Mouse (Mus musculus): Measurements from ENCODE around the gene Wnt6.

The Wnt6 gene

DNA sequence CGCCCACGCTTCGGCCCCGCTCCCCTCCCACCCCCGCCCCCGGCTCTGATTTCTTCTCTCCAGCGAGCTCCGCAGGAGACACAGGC is at the start of gene Wnt6:
Wnt6 (plus strand) TSS at position 48 of the 86 bp plus-strand sequence.
- DNase-seq (ENCODE audit: low spot score in 2 of 2): no peak

- DNase-seq (ENCODE audit: low spot score in 2 of 2): no peak
These were observed 47.9 kb upstream of the Wnt6 start for GRCm38 (mm10) chr1:74723748-74724147.

- DNase-seq (ENCODE audit: low spot score in 2 of 2): no peak
These were observed 45.6 kb upstream of the Wnt6 start for GRCm38 (mm10) chr1:74726114-74726513.

GRCm38 (mm10) chr1:74726674-74727073 is 45.0 kb upstream of the Wnt6 start:
- peak in 1 of 2 experiments; percentile 34 for DNase-seq (ENCODE audit: low spot score in 2 of 2)

DNA sequence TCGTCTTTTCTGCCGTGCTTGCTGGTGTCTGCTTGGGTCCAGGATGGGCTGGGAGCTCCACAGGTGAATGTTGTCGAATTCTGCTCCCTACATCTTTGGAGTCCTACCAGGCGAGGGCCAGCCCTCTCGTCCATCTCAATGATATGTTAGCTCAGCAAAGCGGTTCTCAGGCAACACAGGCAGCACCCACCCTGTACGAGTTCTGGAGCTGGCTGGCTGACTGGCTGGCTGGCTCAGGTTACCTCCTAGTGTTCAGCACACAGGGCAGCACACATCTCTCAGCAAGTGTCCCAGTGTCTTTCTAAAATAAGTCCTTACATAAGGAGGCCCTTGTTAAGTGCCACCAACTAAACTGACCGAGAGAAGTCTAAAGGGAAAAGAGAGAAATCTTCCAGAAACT is 43.2 kb upstream of the Wnt6 start:
- no peak for DNase-seq (ENCODE audit: low spot score in 2 of 2)

- DNase-seq (ENCODE audit: low spot score in 2 of 2): no peak
These were observed 34.7 kb upstream of the Wnt6 start for GRCm38 (mm10) chr1:74736977-74737376.

GRCm38 (mm10) chr1:74737500-74737899 is 34.2 kb upstream of the Wnt6 start:
- no peak for DNase-seq (ENCODE audit: low spot score in 2 of 2)

DNA sequence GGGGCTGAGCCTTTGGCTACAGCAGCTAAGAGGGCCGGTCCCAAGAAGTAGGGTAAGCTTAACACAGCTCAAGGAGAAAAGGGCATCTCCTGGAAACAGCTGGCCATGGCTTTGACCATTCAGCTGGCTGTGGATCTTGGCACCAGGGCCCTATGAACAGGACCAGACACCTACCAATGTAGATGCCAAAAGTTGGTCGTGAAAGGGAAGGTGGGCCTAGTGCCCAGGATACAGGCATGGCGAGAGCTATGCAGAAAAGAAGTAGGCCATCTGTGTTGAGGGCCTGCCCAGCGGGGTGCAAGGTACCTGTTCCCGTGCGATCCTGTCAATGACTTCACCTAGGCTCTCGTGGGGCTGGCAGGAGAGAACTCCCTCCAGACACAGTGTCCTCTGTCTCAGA is 30.8 kb upstream of the Wnt6 start:
- DNase-seq (ENCODE audit: low spot score in 2 of 2): no peak

GRCm38 (mm10) chr1:74747335-74747734 is 24.4 kb upstream of the Wnt6 start:
- DNase-seq (ENCODE audit: low spot score in 2 of 2): no peak

- peak; percentile 34 to 59 for DNase-seq (ENCODE audit: low spot score in 2 of 2)
These were observed 22.9 kb upstream of the Wnt6 start, which contains the start of gene Prkag3 for GRCm38 (mm10) chr1:74748643-74749271. Prkag3 (minus strand) TSS chr1:74749221.

- peak in 1 of 2 experiments; percentile 54 for DNase-seq (ENCODE audit: low spot score in 2 of 2)
These were observed 22.4 kb upstream of the Wnt6 start for GRCm38 (mm10) chr1:74749301-74749700.

GRCm38 (mm10) chr1:74750683-74751082 is 21.0 kb upstream of the Wnt6 start:
- no peak for DNase-seq (ENCODE audit: low spot score in 2 of 2)

GRCm38 (mm10) chr1:74752150-74752549 is 19.5 kb upstream of the Wnt6 start:
- no peak for DNase-seq (ENCODE audit: low spot score in 2 of 2)

GRCm38 (mm10) chr1:74752833-74753232 is 18.9 kb upstream of the Wnt6 start:
- no peak for DNase-seq (ENCODE audit: low spot score in 2 of 2)

DNA sequence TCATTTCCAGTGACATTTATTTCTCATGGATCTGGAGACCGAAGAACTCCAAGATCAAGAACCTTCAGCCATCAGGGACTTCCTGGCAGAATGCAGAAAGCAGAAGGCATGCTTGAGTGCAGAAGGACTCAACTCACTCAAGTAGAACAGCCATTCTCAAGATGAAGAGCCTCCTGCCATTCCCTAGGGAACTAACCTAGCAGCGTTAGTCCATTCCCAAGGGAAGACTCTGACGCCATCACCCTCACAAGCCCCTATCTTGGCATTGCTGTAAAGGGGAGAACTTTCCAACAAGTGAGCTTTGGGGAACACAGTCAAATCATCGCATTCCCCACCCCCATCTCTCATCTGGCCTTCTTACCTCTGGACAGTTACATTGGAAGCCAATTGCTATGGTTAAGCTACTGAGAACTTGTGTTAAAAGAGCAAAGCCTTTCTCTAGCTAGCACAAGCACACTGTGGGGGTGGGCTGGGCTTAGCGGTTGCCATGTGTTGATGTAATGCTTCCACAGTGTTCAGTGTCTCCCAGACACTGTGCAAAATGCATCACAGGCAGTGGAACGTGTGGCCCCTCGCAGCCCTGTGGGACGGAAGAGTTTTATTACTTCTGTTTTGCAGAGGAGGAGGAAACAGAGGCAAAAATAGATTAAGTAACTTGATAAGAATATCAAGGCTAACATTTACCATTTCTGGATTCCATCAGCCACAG is 18.3 kb upstream of the Wnt6 start:
- no peak for DNase-seq (ENCODE audit: low spot score in 2 of 2)

GRCm38 (mm10) chr1:74754175-74754785 is 17.4 kb upstream of the Wnt6 start:
- DNase-seq (ENCODE audit: low spot score in 2 of 2): no peak

DNA sequence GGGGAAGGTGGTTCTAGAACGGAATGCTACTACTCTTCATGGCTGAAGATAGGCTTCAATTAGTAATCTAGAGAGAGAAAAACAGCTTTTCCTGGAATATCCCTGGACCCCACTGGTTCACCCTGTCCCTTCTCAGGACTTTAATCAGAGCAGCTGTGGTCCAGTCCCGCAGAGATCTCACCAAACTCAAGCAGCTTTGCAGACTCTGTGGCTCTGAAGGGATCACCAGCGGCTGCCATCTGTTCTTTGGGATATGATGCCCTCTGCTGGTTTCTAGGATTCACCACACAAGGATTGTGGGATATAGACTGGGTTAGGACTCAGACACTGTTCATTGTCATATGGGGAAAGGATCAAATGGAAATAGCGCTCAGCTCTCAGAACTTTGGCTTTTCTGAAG is 11.9 kb upstream of the Wnt6 start:
- no peak for DNase-seq (ENCODE audit: low spot score in 2 of 2)

GRCm38 (mm10) chr1:74763081-74763480 is 8.6 kb upstream of the Wnt6 start:
- no peak for DNase-seq (ENCODE audit: low spot score in 2 of 2)

GRCm38 (mm10) chr1:74770727-74771466 is 795 bp upstream of the Wnt6 start:
- DNase-seq (ENCODE audit: low spot score in 2 of 2): no peak

- no peak for DNase-seq (ENCODE audit: low spot score in 2 of 2)
These were observed 236 bp upstream of the Wnt6 start for GRCm38 (mm10) chr1:74771467-74771844.

- DNase-seq (ENCODE audit: low spot score in 2 of 2): no peak
These were observed 384 bp downstream of the Wnt6 start for GRCm38 (mm10) chr1:74771931-74772620.

DNA sequence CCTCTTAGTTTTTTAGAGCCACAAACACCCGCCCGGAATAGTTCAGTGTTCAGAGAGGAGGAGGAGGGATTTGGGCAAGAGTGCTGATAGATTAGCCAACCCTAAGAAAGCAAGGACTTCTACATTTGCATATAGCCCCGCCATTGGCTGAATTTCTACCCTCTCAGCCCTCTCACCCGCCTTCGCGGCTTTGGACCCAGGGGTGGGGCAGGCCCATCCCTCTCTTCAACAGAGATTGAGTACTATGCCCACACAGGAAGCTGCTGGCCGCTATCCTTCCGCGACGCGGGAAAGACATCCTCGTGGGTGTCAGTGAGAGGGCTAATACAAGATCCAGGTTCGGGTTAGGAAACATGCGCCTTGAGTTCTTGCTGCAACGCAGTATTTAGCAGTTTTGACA is 1.4 kb downstream of the Wnt6 start:
- DNase-seq (ENCODE audit: low spot score in 2 of 2): peak in 1 of 2 experiments; percentile 83

Measured in urinary bladder, adult 18-20 months (tissue).